Mouse (Mus musculus): ENCODE measurements around the gene Plpp6. TPM values are rescaled to one million over a fixed set of nuclear protein-coding genes. Genes with fewer than 3 reads are reported as not detected.
"Not testable (repeated sequence)": the region's sequence is repeated elsewhere in the genome, so short reads cannot be mapped to it uniquely, and the experiment has no call there.

Plpp6 gene
- polyA plus RNA-seq, 1 experiment from 2014 or later = 5.2 TPM

DNA sequence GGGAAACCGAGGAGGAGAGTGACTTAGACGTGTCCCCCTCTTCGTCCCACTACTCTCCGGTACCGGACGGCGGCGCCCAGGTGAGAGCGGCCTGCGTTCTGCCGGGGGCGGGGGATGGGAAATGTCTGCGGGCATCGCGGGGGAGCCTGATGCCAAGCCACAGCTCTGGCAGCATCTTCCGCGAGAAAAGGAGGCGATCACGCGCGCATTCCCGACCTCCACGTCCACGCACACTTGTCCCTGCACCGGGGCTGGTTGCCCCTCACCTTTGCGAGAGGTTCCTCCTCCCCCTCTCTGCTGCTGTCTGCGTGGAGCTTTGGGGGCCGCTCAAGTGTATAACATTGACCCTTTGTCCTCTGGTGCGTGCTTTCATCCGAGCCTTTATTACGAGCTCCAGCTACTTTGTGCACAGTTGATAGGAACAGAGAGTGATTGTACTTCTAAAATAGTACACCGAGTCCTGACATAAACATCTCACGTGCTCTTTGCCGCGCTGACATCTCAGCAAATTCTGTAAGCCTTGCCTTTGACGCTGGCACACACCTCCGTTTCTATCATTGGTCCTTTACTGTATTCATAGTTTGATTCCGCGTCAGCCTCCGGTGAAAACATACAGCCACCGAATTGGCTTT is 27.0 kb downstream of the Plpp6 start:
- 2% methylated on average over 41 of the region's 41 CpGs for WGBS
- H3K36me3 ChIP-seq (ENCODE audit: control insufficient read depth, insufficient read depth, low read length) = peaks cover 8% of the 10 kb centered on the region; the same call in 1 of the 2 replicates
- ATAC-seq (ENCODE audit: insufficient number of reproducible peaks, low FRiP score, low TSS enrichment, low read depth) (peak; percentile 72; the same call in 1 of the 2 replicates), DNase-seq (ENCODE audit: low spot score) (peak; percentile 53)
- no peaks in the 10 kb centered on the region for H3K27me3 ChIP-seq (ENCODE audit: control insufficient read depth, insufficient read depth, low read length)
- H3K27ac ChIP-seq (replicated peaks; ENCODE audit: low read depth, low read length) = peak overlapping the region; percentile 49; the same call in 1 of the 2 replicates
- H3K4me2 ChIP-seq (ENCODE audit: low read depth, severe bottlenecking) = peak overlapping the region; percentile 47
- H3K9me3 ChIP-seq (ENCODE audit: control insufficient read depth, low read length) = no peaks in the 10 kb centered on the region
- 0 out of 2 replicates have a peak, but pooled peaks cover 2% of the 10 kb centered on the region for H3K4me1 ChIP-seq (ENCODE audit: control insufficient read depth, insufficient read depth, low read length)
- peak overlapping the region; percentile 87 for H3K9ac ChIP-seq (ENCODE audit: low read length)
- peak overlapping the region; percentile 62 for H3K4me3 ChIP-seq (ENCODE audit: low read depth, low read length)

DNA sequence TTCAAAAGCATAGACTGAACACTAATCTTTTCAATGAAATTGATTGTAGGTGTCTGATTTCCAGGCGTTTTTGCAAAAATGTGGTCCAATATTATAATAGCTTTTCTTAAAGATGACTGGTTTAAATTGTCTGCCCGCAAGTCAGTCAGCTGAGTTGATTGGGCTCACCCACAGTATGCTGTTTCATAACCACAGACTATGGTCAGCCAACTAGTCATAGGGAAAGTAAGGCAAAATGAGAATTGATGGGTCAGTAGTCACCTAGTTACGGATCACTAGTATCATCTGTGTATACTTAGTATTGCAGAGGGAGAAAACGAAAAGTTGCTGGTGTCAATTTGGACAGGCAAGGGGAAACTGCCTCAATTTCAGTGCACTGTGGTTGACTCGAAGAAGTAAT is 27.6 kb downstream of the Plpp6 start:
- H3K36me3 ChIP-seq (ENCODE audit: control insufficient read depth, insufficient read depth, low read length) = peaks cover 8% of the 10 kb centered on the region; the same call in 1 of the 2 replicates
- no peaks in the 10 kb centered on the region for H3K9me3 ChIP-seq (ENCODE audit: control insufficient read depth, low read length)
- H3K27me3 ChIP-seq (ENCODE audit: control insufficient read depth, insufficient read depth, low read length) = no peaks in the 10 kb centered on the region
- H3K27ac ChIP-seq (replicated peaks; ENCODE audit: low read depth, low read length) = no peak overlapping the region
- ATAC-seq (ENCODE audit: insufficient number of reproducible peaks, low FRiP score, low TSS enrichment, low read depth) = no peak
- DNase-seq (ENCODE audit: low spot score) = no peak
- peak overlapping the region; percentile 62 for H3K4me3 ChIP-seq (ENCODE audit: low read depth, low read length)
- 69% methylated on average over 5 of the region's 5 CpGs for WGBS
- peak overlapping the region; percentile 87; the same call in 1 of the 2 replicates for H3K9ac ChIP-seq (ENCODE audit: low read length)
- peak overlapping the region; percentile 47 for H3K4me2 ChIP-seq (ENCODE audit: low read depth, severe bottlenecking)
- 0 out of 2 replicates have a peak, but pooled peaks cover 2% of the 10 kb centered on the region for H3K4me1 ChIP-seq (ENCODE audit: control insufficient read depth, insufficient read depth, low read length)

- Histone ChIP-seq H3K4me2 (ENCODE audit: low read depth, severe bottlenecking) (no peak overlapping the region), H3K36me3 (ENCODE audit: control insufficient read depth, insufficient read depth, low read length) (peaks cover 8% of the 10 kb centered on the region; the same call in 1 of the 2 replicates), H3K9me3 (ENCODE audit: control insufficient read depth, low read length) (no peaks in the 10 kb centered on the region), H3K4me3 (ENCODE audit: low read depth, low read length) (no peak overlapping the region), H3K4me1 (ENCODE audit: control insufficient read depth, insufficient read depth, low read length) (0 out of 2 replicates have a peak, but pooled peaks cover 2% of the 10 kb centered on the region), H3K9ac (ENCODE audit: low read length) (no peak overlapping the region), H3K27ac (replicated peaks; ENCODE audit: low read depth, low read length) (no peak overlapping the region), H3K27me3 (ENCODE audit: control insufficient read depth, insufficient read depth, low read length) (no peaks in the 10 kb centered on the region)
- WGBS = 89% methylated on average over 7 of the region's 7 CpGs
- no peak for DNase-seq (ENCODE audit: low spot score)
- ATAC-seq (ENCODE audit: insufficient number of reproducible peaks, low FRiP score, low TSS enrichment, low read depth) = no peak
Measured at GRCm38 (mm10) chr19:28994870-28995269, 31.1 kb downstream of the Plpp6 start.

DNA sequence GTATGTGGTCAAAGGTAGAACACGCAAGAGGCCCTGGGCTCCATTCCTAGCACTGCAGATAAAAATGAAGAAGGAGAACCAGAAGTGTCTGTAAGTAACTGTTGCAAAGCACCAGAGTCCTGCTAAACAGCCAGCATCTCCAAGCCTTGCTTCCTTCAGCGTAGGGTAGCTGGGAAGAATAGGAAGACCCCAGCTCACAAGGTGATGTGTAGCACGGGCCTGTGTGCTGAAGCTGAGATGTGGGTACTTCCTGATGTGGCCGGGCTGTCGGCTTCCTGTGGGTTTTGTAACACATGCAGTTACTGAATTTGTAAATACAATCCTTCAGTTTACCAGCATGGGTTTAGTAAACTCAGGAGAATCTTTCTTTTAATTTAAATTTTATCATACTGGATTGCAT is 31.6 kb downstream of the Plpp6 start:
- no peak overlapping the region for H3K27ac ChIP-seq (replicated peaks; ENCODE audit: low read depth, low read length)
- DNase-seq (ENCODE audit: low spot score) (no peak), ATAC-seq (ENCODE audit: insufficient number of reproducible peaks, low FRiP score, low TSS enrichment, low read depth) (no peak)
- no peak overlapping the region for H3K4me3 ChIP-seq (ENCODE audit: low read depth, low read length)
- no peak overlapping the region for H3K4me2 ChIP-seq (ENCODE audit: low read depth, severe bottlenecking)
- no peaks in the 10 kb centered on the region for H3K9me3 ChIP-seq (ENCODE audit: control insufficient read depth, low read length)
- WGBS = 95% methylated on average over 5 of the region's 5 CpGs
- no peaks in the 10 kb centered on the region for H3K27me3 ChIP-seq (ENCODE audit: control insufficient read depth, insufficient read depth, low read length)
- 0 out of 2 replicates have a peak, but pooled peaks cover 2% of the 10 kb centered on the region for H3K4me1 ChIP-seq (ENCODE audit: control insufficient read depth, insufficient read depth, low read length)
- H3K36me3 ChIP-seq (ENCODE audit: control insufficient read depth, insufficient read depth, low read length) = peaks cover 8% of the 10 kb centered on the region; the same call in 1 of the 2 replicates
- H3K9ac ChIP-seq (ENCODE audit: low read length) = no peak overlapping the region

GRCm38 (mm10) chr19:28997976-28998630 is 34.4 kb downstream of the Plpp6 start:
- WGBS = 95% methylated on average over 4 of the region's 4 CpGs
- H3K36me3 ChIP-seq (ENCODE audit: control insufficient read depth, insufficient read depth, low read length) = peaks cover 14% of the 10 kb centered on the region; the same call in 1 of the 2 replicates
- H3K27me3 ChIP-seq (ENCODE audit: control insufficient read depth, insufficient read depth, low read length) = no peaks in the 10 kb centered on the region

DNA sequence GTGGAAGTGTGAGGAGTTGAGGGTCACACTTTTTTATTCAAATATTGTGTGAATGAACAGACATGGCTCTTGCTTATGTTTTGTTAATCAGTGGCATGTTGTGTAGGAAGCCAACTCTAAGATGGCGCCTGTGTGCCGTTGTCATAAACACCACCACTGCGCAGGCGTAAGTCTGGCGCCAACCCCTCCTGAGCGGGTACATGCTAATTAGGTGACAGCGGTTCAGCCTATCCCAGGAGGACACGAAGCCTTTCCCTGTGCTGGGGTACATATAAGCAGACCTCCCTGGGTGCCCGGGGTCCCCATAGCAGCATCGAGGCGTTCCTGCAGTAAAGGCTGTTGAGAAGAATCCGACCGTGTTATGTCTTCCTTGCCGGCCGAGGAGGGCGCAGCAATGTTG is 36.6 kb downstream of the Plpp6 start:
- not testable (repeated sequence) for H3K4me1 ChIP-seq (ENCODE audit: control insufficient read depth, insufficient read depth, low read length); H3K9ac ChIP-seq (ENCODE audit: low read length); H3K27ac ChIP-seq (replicated peaks; ENCODE audit: low read depth, low read length); H3K36me3 ChIP-seq (ENCODE audit: control insufficient read depth, insufficient read depth, low read length); H3K4me3 ChIP-seq (ENCODE audit: low read depth, low read length); DNase-seq (ENCODE audit: low spot score); H3K27me3 ChIP-seq (ENCODE audit: control insufficient read depth, insufficient read depth, low read length); ATAC-seq (ENCODE audit: insufficient number of reproducible peaks, low FRiP score, low TSS enrichment, low read depth); H3K4me2 ChIP-seq (ENCODE audit: low read depth, severe bottlenecking); H3K9me3 ChIP-seq (ENCODE audit: control insufficient read depth, low read length)
- WGBS = 97% methylated on average over 16 of the region's 16 CpGs

More at GRCm38 (mm10) chr19:28997976-28998630, 34.4 kb downstream of the Plpp6 start:
- no peak overlapping the region for H3K4me3 ChIP-seq (ENCODE audit: low read depth, low read length)
- no peak overlapping the region for H3K9ac ChIP-seq (ENCODE audit: low read length)
- DNase-seq (ENCODE audit: low spot score) (no peak), ATAC-seq (ENCODE audit: insufficient number of reproducible peaks, low FRiP score, low TSS enrichment, low read depth) (no peak)
- no peaks in the 10 kb centered on the region for H3K4me1 ChIP-seq (ENCODE audit: control insufficient read depth, insufficient read depth, low read length)
- no peaks in the 10 kb centered on the region for H3K9me3 ChIP-seq (ENCODE audit: control insufficient read depth, low read length)
- no peak overlapping the region for H3K27ac ChIP-seq (replicated peaks; ENCODE audit: low read depth, low read length)
- no peak overlapping the region for H3K4me2 ChIP-seq (ENCODE audit: low read depth, severe bottlenecking)

GRCm38 (mm10) chr19:29008069-29008706 is 44.4 kb downstream of the Plpp6 start:
- Histone ChIP-seq H3K9me3 (ENCODE audit: control insufficient read depth, low read length) (no peaks in the 10 kb centered on the region), H3K27me3 (ENCODE audit: control insufficient read depth, insufficient read depth, low read length) (no peaks in the 10 kb centered on the region), H3K4me2 (ENCODE audit: low read depth, severe bottlenecking) (no peak overlapping the region), H3K36me3 (ENCODE audit: control insufficient read depth, insufficient read depth, low read length) (peaks cover 8% of the 10 kb centered on the region; the same call in 1 of the 2 replicates), H3K27ac (replicated peaks; ENCODE audit: low read depth, low read length) (no peak overlapping the region), H3K9ac (ENCODE audit: low read length) (no peak overlapping the region), H3K4me1 (ENCODE audit: control insufficient read depth, insufficient read depth, low read length) (no peaks in the 10 kb centered on the region), H3K4me3 (ENCODE audit: low read depth, low read length) (no peak overlapping the region)
- DNase-seq (ENCODE audit: low spot score) = no peak
- no peak for ATAC-seq (ENCODE audit: insufficient number of reproducible peaks, low FRiP score, low TSS enrichment, low read depth)
- 90% methylated on average over 3 of the region's 3 CpGs for WGBS

GRCm38 (mm10) chr19:29009046-29009445 is 45.3 kb downstream of the Plpp6 start:
- no peaks in the 10 kb centered on the region for H3K4me1 ChIP-seq (ENCODE audit: control insufficient read depth, insufficient read depth, low read length)
- H3K36me3 ChIP-seq (ENCODE audit: control insufficient read depth, insufficient read depth, low read length) = peaks cover 10% of the 10 kb centered on the region; the same call in 1 of the 2 replicates
- no peak overlapping the region for H3K4me2 ChIP-seq (ENCODE audit: low read depth, severe bottlenecking)
- no peaks in the 10 kb centered on the region for H3K27me3 ChIP-seq (ENCODE audit: control insufficient read depth, insufficient read depth, low read length)
- 93% methylated on average over 11 of the region's 11 CpGs for WGBS
- no peak overlapping the region for H3K4me3 ChIP-seq (ENCODE audit: low read depth, low read length)
- ATAC-seq (ENCODE audit: insufficient number of reproducible peaks, low FRiP score, low TSS enrichment, low read depth) (no peak), DNase-seq (ENCODE audit: low spot score) (no peak)
- no peaks in the 10 kb centered on the region for H3K9me3 ChIP-seq (ENCODE audit: control insufficient read depth, low read length)
- no peak overlapping the region for H3K27ac ChIP-seq (replicated peaks; ENCODE audit: low read depth, low read length)
- H3K9ac ChIP-seq (ENCODE audit: low read length) = no peak overlapping the region
